Comparison of ENCODE assay signal across 9 mouse cellular contexts in the genomic region with DNA sequence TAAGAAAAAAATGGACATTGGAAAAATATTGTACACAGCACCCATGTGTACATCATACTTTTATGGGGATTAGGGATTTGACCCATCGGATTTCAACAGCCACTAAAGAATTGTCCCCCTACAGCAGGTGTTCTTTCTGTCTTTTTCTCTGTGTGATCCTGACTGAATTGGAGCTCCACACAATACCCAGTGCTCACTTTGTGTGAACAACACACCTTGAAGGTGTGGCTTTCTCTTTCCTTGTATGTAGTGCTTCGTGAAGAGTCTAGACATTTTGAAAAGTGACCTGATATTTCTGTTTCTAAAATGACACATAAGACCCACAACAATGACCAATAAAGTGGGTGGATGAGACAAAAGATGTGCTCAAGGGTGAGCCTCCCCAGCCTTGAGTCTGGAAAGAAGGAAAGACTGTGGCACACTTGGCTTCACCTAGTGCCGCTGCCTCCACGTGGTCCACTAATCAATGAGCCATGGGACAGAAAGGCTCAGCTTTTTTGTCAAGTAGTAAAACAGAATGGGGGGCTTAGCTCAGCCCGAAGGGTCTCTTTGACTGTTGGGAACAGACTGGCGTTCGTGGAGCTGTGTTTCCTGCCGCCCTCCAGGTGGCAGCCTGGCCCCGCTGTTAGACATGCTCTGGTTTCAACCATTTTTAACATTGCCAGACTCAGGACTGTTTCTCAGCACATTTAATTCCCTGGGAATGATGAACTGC. TPM values are rescaled to one million over a fixed set of nuclear protein-coding genes. Genes with fewer than 3 reads are reported as not detected.
DNase-seq lines count a peak whose midpoint lies in the region; ATAC-seq lines count a peak whose summit lies in the region.
"Had no signal": no experiment of that assay in that cellular context is flagged by ENCODE, and none has a peak within 500 bp of the region (broad histone marks: within the 10 kb centered on the region; RNA-seq: fewer than 3 reads in every experiment).

No protein-coding gene starts in this region.

- no peak overlapping the region for H3K4me3 ChIP-seq in forebrain, embryonic 15.5 days
- no peak overlapping the region for H3K4me3 ChIP-seq in hindbrain, embryonic 10.5 days
- H3K4me3 ChIP-seq: myocyte had no signal

- WGBS in forebrain, embryonic 15.5 days = 13% methylated on average over 9 of the region's 9 CpGs
- WGBS in hindbrain, embryonic 10.5 days = 28% methylated on average over 9 of the region's 9 CpGs

- no peaks in the 10 kb centered on the region for H3K27me3 ChIP-seq in forebrain, embryonic 15.5 days
- no peaks in the 10 kb centered on the region for H3K27me3 ChIP-seq in hindbrain, embryonic 10.5 days (ENCODE audit: insufficient read depth, poor library complexity, severe bottlenecking)

- no peaks in the 10 kb centered on the region for H3K36me3 ChIP-seq in forebrain, embryonic 15.5 days
- no peaks in the 10 kb centered on the region for H3K36me3 ChIP-seq in hindbrain, embryonic 10.5 days

- peaks cover 21% of the 10 kb centered on the region for H3K4me1 ChIP-seq in forebrain, embryonic 15.5 days
- no peaks in the 10 kb centered on the region for H3K4me1 ChIP-seq in hindbrain, embryonic 10.5 days (replicated peaks)

- H3K9me3 ChIP-seq in forebrain, embryonic 15.5 days = no peaks in the 10 kb centered on the region
- H3K9me3 ChIP-seq in hindbrain, embryonic 10.5 days = no peaks in the 10 kb centered on the region

- peak overlapping the region; percentile 7; the same call in 1 of the 2 replicates for H3K9ac ChIP-seq in forebrain, embryonic 15.5 days (replicated peaks)

- H3K4me2 ChIP-seq in forebrain, embryonic 15.5 days (replicated peaks) = no peak overlapping the region

- DNase-seq in NIH3T3 (ENCODE audit: low read depth) = peak; percentile 58
- peak; percentile 36 for DNase-seq in cerebellum, adult 11 months
- peak; percentile 52 for DNase-seq in hindbrain, embryonic 10.5 days (ENCODE audit: low spot score)
- peak; percentile 70 to 81 for DNase-seq in layer of hippocampus, postnatal 10 days (ENCODE audit: low spot score in 2 of 2)
- DNase-seq in lung, postnatal 4 days = peak; percentile 67 to 69
- peak; percentile 76 for DNase-seq in right cerebral cortex, postnatal 4 days

- H3K27ac ChIP-seq in forebrain, embryonic 15.5 days (replicated peaks) = peak overlapping the region; percentile 56
- H3K27ac ChIP-seq in hindbrain, embryonic 10.5 days = no peak overlapping the region

- ATAC-seq in forebrain, embryonic 15.5 days (replicated peaks) = peak; percentile 91
- no peak for ATAC-seq in megakaryocyte-erythroid progenitor cell, adult 5-6 weeks (replicated peaks; ENCODE audit: low FRiP score, low TSS enrichment, poor library complexity, severe bottlenecking)

RNA-seq across cellular contexts. Expression of a gene that starts 10.9 kb away (rescaled TPM):
- polyA plus RNA-seq in forebrain, embryonic 15.5 days (2015; fragmentation: Nextera tagmentation; extraction: Ambion mirVana) = 28.7 and 31.0 TPM in 2 replicates
- polyA plus RNA-seq in hindbrain, embryonic 10.5 days (2016; fragmentation: Nextera tagmentation; extraction: Ambion mirVana) = 10.6 and 15.4 TPM in 2 replicates
- total RNA-seq in layer of hippocampus, postnatal 10 days (2021) = 10 to 100 TPM; 92.1 to 97.7 TPM
- total RNA-seq in megakaryocyte-erythroid progenitor cell, adult 5-6 weeks (2014; fragmentation: Nextera tagmentation) = not detected in 2 replicates
- total RNA-seq in megakaryocyte-erythroid progenitor cell, adult 5-6 weeks (2017) = not detected in 2 replicates

Comparison
In these comparisons a context has a peak if more than half of its experiments do, and no peak if none do; other contexts are left out.
1. RNA of a gene that starts 10.9 kb away (total RNA-seq): 92.1 to 97.7 TPM in layer of hippocampus, postnatal 10 days; not detected in megakaryocyte-erythroid progenitor cell, adult 5-6 weeks; every median in the first group is over 10 times any median in the second.
2. Peak in every context shown above with its lines, with median percentiles within 50 percentile points of each other: DNase-seq.